Mouse (Mus musculus) limb, embryonic 14.5 days (tissue): ENCODE data around the gene Fut11. TPM values are rescaled to one million over a fixed set of nuclear protein-coding genes. Genes with fewer than 3 reads are reported as not detected.

ENCODE experiments used
- ATAC-seq: fragments of 200-750 bp; cut with Nextera tagmentation; 2 replicates; pipeline ENCODE4 v1.8.0; 2017; ENCODE audit warnings: low read depth, moderate number of reproducible peaks, moderate TSS enrichment; ENCODE audit not compliant: low FRiP score
- DNase-seq: peaks from one replicate; pipeline ENCODE4 v3.0.0-alpha.2; 2015; ENCODE audit warnings: low spot score
- H3K27ac ChIP-seq: fragments of 300-500 bp; sonication (generic); replicated peaks from 2 replicates; pipeline ENCODE4 v1.5.1; 2014; ENCODE audit warnings: low read depth, mild to moderate bottlenecking, low read length, moderate library complexity, mixed read lengths
- H3K27me3 ChIP-seq: fragments of 300-500 bp; sonication (generic); 2 replicates; pipeline ENCODE4 v1.6.1; 2014; ENCODE audit warnings: low read length, mixed read lengths; ENCODE audit not compliant: control insufficient read depth, insufficient read depth
- H3K36me3 ChIP-seq: fragments of 300-500 bp; sonication (generic); 2 replicates; pipeline ENCODE4 v1.6.1; 2014; ENCODE audit warnings: mild to moderate bottlenecking, low read length, moderate library complexity, mixed read lengths; ENCODE audit not compliant: control insufficient read depth, insufficient read depth
- H3K4me1 ChIP-seq: fragments of 300-500 bp; sonication (generic); 2 replicates; pipeline ENCODE4 v1.6.1; 2014; ENCODE audit warnings: antibody characterized with exemption, low read length, mixed read lengths; ENCODE audit not compliant: control insufficient read depth, insufficient read depth
- H3K4me2 ChIP-seq: fragments of 300-500 bp; sonication (generic); replicated peaks from 2 replicates; pipeline ENCODE4 v1.6.1; 2014; ENCODE audit warnings: low read depth, mild to moderate bottlenecking, low read length, moderate library complexity; ENCODE audit not compliant: severe bottlenecking
- H3K4me3 ChIP-seq: fragments of 300-500 bp; sonication (generic); replicated peaks from 2 replicates; pipeline ENCODE4 v1.5.1; 2014; ENCODE audit warnings: low read length
- H3K9ac ChIP-seq: fragments of 300-500 bp; sonication (generic); 2 replicates; pipeline ENCODE4 v1.6.1; 2014; ENCODE audit warnings: mild to moderate bottlenecking, low read depth, low read length, moderate library complexity; ENCODE audit not compliant: severe bottlenecking
- H3K9me3 ChIP-seq: fragments of 300-500 bp; sonication (generic); 2 replicates; pipeline ENCODE4 v1.6.1; 2016; ENCODE audit warnings: low read length; ENCODE audit not compliant: control insufficient read depth
- POLR2A ChIP-seq: fragments of 200-500 bp; IDR thresholded peaks from 2 replicates; pipeline ENCODE4 v1.8.0; 2012; ENCODE audit warnings: inconsistent platforms, mild to moderate bottlenecking, moderate library complexity, borderline replicate concordance; ENCODE audit not compliant: insufficient read depth, insufficient read length; ENCODE audit errors: extremely low read depth
- WGBS: fragments of 180-500 bp; shearing (Covaris S2); extraction: QIAGEN DNeasy Blood & Tissue Kit; methylation state at CpG from one replicate; pipeline ENCODE4 v1.1.7; 2014; 5-methylcytosine and 5-hydroxymethylcytosine counted together
- polyA plus RNA-seq, 2 experiments: library from polyadenylated mRNA; depleted of rRNA in 1 of 2; stranded (reverse) in 1 of 2; unstranded in 1 of 2; fragments of >200 nt; fragmentation: Nextera tagmentation in 1 of 2; extraction: Ambion mirVana in 1 of 2; gene quantifications; 2 replicates each; pipeline versions ENCODE4 v1.2.1 to v1.2.3; 2012 to 2014

Fut11 gene
- polyA plus RNA-seq, 2 experiments = 22.6 to 26.9 TPM

- ATAC-seq (no peak), DNase-seq (no peak)
- no peak overlapping the region for H3K4me2 ChIP-seq
- no peaks in the 10 kb centered on the region for H3K4me1 ChIP-seq
- H3K36me3 ChIP-seq = no peaks in the 10 kb centered on the region
- H3K9me3 ChIP-seq = no peaks in the 10 kb centered on the region
- TF ChIP-seq POLR2A = no peak
- no peak overlapping the region for H3K27ac ChIP-seq
- no peak overlapping the region for H3K4me3 ChIP-seq
- H3K9ac ChIP-seq = no peak overlapping the region
- WGBS = 71% methylated on average over 9 of the region's 9 CpGs
- H3K27me3 ChIP-seq = no peaks in the 10 kb centered on the region
These were observed 39.9 kb upstream of the Fut11 start for GRCm38 (mm10) chr14:20654690-20655421.

GRCm38 (mm10) chr14:20655731-20656130, 39.0 kb upstream of the Fut11 start:
- no peak for TF ChIP-seq POLR2A

GRCm38 (mm10) chr14:20656361-20656760, 38.4 kb upstream of the Fut11 start, which contains the start of gene Myoz1:
TSS of gene Myoz1 (minus strand) at chr14:20656540.
- no peaks in the 10 kb centered on the region for H3K36me3 ChIP-seq
- no peak for TF ChIP-seq POLR2A
- no peak within 1 kb of the TSS for H3K9ac ChIP-seq
- H3K4me1 ChIP-seq = peaks cover 5% of the 10 kb centered on the region
- no peak within 1 kb of the TSS for H3K4me3 ChIP-seq
- ATAC-seq (no peak), DNase-seq (no peak)
- no peak within 1 kb of the TSS for H3K27ac ChIP-seq
- no peaks in the 10 kb centered on the region for H3K27me3 ChIP-seq
- no peaks in the 10 kb centered on the region for H3K9me3 ChIP-seq
- 48% methylated on average over 11 of the region's 11 CpGs for whole genome bisulfite sequencing
- no peak within 1 kb of the TSS for H3K4me2 ChIP-seq

More at GRCm38 (mm10) chr14:20655731-20656130, 39.0 kb upstream of the Fut11 start:
- Histone ChIP-seq H3K4me3 (no peak overlapping the region), H3K4me1 (peaks cover 4% of the 10 kb centered on the region), H3K27me3 (no peaks in the 10 kb centered on the region), H3K4me2 (no peak overlapping the region), H3K36me3 (no peaks in the 10 kb centered on the region), H3K27ac (no peak overlapping the region), H3K9ac (no peak overlapping the region), H3K9me3 (no peaks in the 10 kb centered on the region)
- WGBS = 74% methylated on average over 9 of the region's 9 CpGs
- ATAC-seq (no peak), DNase-seq (no peak)

- no peaks in the 10 kb centered on the region for H3K36me3 ChIP-seq
- H3K4me1 ChIP-seq = peaks cover 12% of the 10 kb centered on the region
- no peak for TF ChIP-seq POLR2A
- H3K4me3 ChIP-seq = no peak overlapping the region
- no peaks in the 10 kb centered on the region for H3K9me3 ChIP-seq
- H3K27me3 ChIP-seq = no peaks in the 10 kb centered on the region
- no peak overlapping the region for H3K27ac ChIP-seq
- no peak overlapping the region for H3K4me2 ChIP-seq
- DNase-seq (peak; percentile 82), ATAC-seq (no peak)
- H3K9ac ChIP-seq = no peak overlapping the region
These were observed 36.4 kb upstream of the Fut11 start for GRCm38 (mm10) chr14:20658326-20658725.

GRCm38 (mm10) chr14:20658902-20659301, 35.9 kb upstream of the Fut11 start:
- H3K4me2 ChIP-seq = no peak overlapping the region
- no peaks in the 10 kb centered on the region for H3K36me3 ChIP-seq
- DNase-seq (no peak), ATAC-seq (no peak)
- TF ChIP-seq POLR2A = no peak
- H3K27me3 ChIP-seq = no peaks in the 10 kb centered on the region
- H3K9ac ChIP-seq = no peak overlapping the region
- no peak overlapping the region for H3K4me3 ChIP-seq
- no peaks in the 10 kb centered on the region for H3K9me3 ChIP-seq
- H3K4me1 ChIP-seq = peaks cover 15% of the 10 kb centered on the region
- H3K27ac ChIP-seq = no peak overlapping the region
- 85% methylated on average over 6 of the region's 6 CpGs for WGBS
